Mouse (Mus musculus): ENCODE measurements around the gene Rnf166. TPM values are rescaled to one million over a fixed set of nuclear protein-coding genes. Genes with fewer than 3 reads are reported as not detected.

Gene Rnf166
- polyA plus RNA-seq, 1 experiment from 2014 or later, result 31.5 TPM

DNA sequence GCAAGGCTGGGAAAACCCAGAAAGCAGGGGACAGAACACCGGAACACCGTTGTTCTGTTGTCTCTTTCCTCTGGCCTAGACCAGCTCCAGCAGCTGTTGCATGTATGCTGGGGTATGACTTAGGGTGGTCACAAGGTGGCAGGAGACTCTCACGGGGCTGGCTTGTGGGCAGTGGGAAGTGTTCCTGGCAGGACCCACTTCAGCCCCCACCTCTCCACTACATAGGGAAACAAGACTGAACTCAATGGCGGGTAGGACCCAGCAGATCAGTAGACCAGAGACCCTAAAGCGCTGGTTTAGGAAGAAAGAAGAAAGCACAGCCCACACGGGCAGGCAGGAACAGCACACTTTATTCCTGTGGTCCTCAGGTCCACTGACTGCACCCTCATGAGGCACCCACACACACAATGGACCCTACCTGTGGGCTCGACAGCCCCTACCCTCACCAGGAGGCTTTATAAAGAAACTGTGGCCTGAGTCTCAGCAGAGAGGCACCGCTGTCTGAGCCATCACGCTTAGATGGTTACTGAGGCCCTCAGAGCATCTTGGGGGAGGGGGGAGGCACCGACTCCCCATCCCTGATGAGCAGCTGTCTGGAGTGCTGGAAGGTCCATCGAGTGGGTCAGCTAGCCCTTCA is 42.5 kb downstream of the Rnf166 start:
- H3K9me3 ChIP-seq, result no peaks in the 10 kb centered on the region
- peak overlapping the region; percentile 90 for H3K27ac ChIP-seq
- H3K4me3 ChIP-seq (replicated peaks), result peak overlapping the region; percentile 64; the same call in 1 of the 2 replicates
- H3K36me3 ChIP-seq, result peaks cover 31% of the 10 kb centered on the region
- H3K27me3 ChIP-seq (replicated peaks), result no peaks in the 10 kb centered on the region
- peak overlapping the region; percentile 83; the same call in 1 of the 2 replicates for H3K9ac ChIP-seq
- H3K4me1 ChIP-seq (replicated peaks), result peaks cover 29% of the 10 kb centered on the region
- H3K4me2 ChIP-seq (replicated peaks), result peak overlapping the region; percentile 91
- 58% methylated on average over 11 of the region's 11 CpGs for WGBS
- ATAC-seq, result no peak

DNA sequence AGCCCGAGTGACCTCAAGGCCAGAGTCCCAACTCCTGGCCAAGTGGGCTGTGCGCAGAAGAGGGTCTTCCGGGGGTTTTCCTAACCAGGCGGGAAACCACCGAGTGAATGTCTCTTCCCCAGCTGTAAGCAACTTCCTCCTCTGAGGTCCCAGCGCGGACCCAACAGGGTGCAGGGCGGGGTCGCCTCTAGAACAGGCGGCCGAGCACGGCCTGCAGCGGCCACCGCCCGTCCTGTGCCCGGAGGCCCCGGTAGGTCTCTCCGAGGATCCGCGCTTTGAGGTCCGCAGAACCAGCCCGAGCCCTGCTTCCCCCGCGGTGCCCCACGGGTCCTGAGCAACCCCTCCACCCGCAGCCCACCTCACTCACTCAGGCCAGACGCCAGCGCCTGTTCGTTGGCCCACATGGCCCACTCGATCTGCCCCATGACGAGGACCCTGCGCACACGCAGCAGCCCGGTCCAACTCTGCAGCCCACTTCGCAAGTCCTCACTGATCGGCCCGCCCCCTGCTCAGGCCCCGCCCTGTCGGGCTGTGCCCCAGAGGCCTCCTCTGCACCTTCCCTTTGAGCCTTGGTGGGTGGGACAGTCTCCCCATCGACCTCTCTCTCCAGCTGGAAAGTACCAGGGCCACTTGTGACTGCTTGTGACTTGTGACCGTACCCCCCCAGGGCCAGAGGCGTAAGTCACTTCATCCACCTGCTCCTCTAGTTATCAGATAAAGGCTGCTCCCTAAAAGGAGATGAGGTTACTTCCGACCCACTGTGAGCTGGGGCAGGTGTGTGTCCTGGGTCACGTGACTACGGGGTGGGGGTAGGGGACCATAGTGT is 43.2 kb downstream of the Rnf166 start, which contains the start of gene Cyba:
Gene Cyba (minus strand): TSS at position 488 of the 826 bp plus-strand sequence.
- ATAC-seq, result peak; percentile 94

DNA sequence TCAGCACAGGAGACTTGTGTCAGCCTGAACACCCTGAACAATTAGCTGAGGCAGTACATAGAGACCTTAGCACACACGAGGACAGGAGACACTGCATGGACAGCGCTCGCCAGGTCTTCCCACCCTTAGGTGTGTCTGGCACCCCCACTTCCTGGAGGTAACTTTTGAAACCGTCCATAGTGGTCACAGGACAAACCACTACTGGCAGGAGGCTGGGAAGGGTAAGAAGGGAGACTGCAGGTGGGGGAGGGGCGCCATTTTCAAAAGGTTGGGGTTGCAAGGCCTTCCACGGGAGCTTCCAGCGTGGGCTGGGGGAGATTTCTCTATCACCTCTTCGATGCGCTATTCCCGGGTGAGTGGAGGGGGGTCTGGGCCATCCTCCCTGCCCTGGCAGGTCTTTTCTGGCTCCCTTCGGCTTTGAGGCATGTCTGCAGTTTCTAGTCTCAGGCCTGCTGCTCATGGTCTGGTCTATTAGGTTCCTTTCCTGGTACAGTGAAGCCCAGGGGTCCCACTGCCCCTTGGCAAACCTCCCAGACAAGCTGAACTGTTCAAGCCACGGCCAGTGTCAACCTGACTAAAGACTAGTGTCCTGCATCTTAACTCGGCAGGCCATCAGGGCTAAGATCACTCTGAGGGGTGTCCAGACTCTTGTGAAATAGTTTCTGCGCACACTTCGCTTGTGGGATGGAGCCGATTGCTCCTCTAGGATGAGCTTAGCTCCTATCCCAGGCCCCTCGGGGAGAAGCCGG is 44.0 kb downstream of the Rnf166 start:
- peak overlapping the region; percentile 64 for H3K4me3 ChIP-seq (replicated peaks)
- H3K4me1 ChIP-seq (replicated peaks), result peaks cover 23% of the 10 kb centered on the region
- H3K9ac ChIP-seq, result peak overlapping the region; percentile 83
- ATAC-seq, result peak; percentile 13; the same call in 1 of the 2 replicates
- 25% methylated on average over 18 of the region's 18 CpGs for WGBS
- H3K36me3 ChIP-seq, result peaks cover 29% of the 10 kb centered on the region
- H3K27me3 ChIP-seq (replicated peaks), result no peaks in the 10 kb centered on the region
- no peaks in the 10 kb centered on the region for H3K9me3 ChIP-seq
- peak overlapping the region; percentile 91 for H3K4me2 ChIP-seq (replicated peaks)
- H3K27ac ChIP-seq, result peak overlapping the region; percentile 90

More for the DNA sequence above, 43.2 kb downstream of the Rnf166 start, which contains the start of gene Cyba:
- WGBS, result 3% methylated on average over 45 of the region's 45 CpGs
- H3K4me1 ChIP-seq (replicated peaks), result peaks cover 24% of the 10 kb centered on the region
- peak within 1 kb of the TSS; percentile 83 for H3K9ac ChIP-seq
- H3K27ac ChIP-seq, result peak within 1 kb of the TSS; percentile 90
- peaks cover 30% of the 10 kb centered on the region for H3K36me3 ChIP-seq
- peak within 1 kb of the TSS; percentile 64 for H3K4me3 ChIP-seq (replicated peaks)
- H3K4me2 ChIP-seq (replicated peaks), result peak within 1 kb of the TSS; percentile 91
- H3K9me3 ChIP-seq, result no peaks in the 10 kb centered on the region
- H3K27me3 ChIP-seq (replicated peaks), result no peaks in the 10 kb centered on the region

DNA sequence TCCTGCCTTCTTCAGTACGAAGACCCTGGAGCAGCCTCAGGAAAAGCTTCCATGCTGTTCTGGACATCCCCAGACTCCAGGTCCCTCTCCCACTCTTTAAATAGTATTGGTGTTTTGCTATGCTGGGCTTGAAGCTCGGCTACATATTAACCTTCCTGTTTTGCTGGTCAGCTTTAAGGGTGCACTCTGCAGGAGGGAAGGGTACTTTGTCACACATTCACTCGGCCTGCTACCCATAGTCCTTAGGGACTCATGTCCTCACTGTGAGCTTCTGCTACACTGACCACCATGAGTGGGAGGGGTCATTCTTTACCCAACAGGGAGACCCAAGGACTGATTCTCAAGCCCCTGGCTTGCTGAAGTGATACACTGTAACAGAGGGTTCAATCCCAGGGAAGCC is 45.2 kb downstream of the Rnf166 start:
- 86% methylated on average over 3 of the region's 3 CpGs for WGBS
- no peak overlapping the region for H3K4me2 ChIP-seq (replicated peaks)
- H3K27ac ChIP-seq, result no peak overlapping the region
- H3K9me3 ChIP-seq, result no peaks in the 10 kb centered on the region
- no peak for ATAC-seq
- H3K4me3 ChIP-seq (replicated peaks), result no peak overlapping the region
- 0 out of 2 replicates have a peak overlapping the region, but pooled peaks have one; percentile 1 for H3K9ac ChIP-seq
- peaks cover 23% of the 10 kb centered on the region for H3K4me1 ChIP-seq (replicated peaks)
- no peaks in the 10 kb centered on the region for H3K27me3 ChIP-seq (replicated peaks)
- H3K36me3 ChIP-seq, result peaks cover 17% of the 10 kb centered on the region

- Histone ChIP-seq H3K9ac (0 out of 2 replicates have a peak overlapping the region, but pooled peaks have one; percentile 1), H3K27ac (no peak overlapping the region), H3K4me3 (replicated peaks) (no peak overlapping the region), H3K36me3 (peaks cover 13% of the 10 kb centered on the region), H3K4me1 (replicated peaks) (peaks cover 23% of the 10 kb centered on the region), H3K27me3 (replicated peaks) (no peaks in the 10 kb centered on the region), H3K9me3 (no peaks in the 10 kb centered on the region), H3K4me2 (replicated peaks) (no peak overlapping the region)
- 83% methylated on average over 10 of the region's 10 CpGs for WGBS
- ATAC-seq, result no peak
Observed at GRCm38 (mm10) chr8:122430058-122430636, 45.7 kb downstream of the Rnf166 start.

GRCm38 (mm10) chr8:122428163-122428562 is 47.7 kb downstream of the Rnf166 start:
- Histone ChIP-seq H3K9ac (no peak overlapping the region), H3K36me3 (peaks cover 9% of the 10 kb centered on the region; the same call in 1 of the 2 replicates), H3K4me1 (replicated peaks) (peaks cover 19% of the 10 kb centered on the region), H3K4me2 (replicated peaks) (no peak overlapping the region), H3K27me3 (replicated peaks) (no peaks in the 10 kb centered on the region), H3K9me3 (no peaks in the 10 kb centered on the region), H3K27ac (no peak overlapping the region), H3K4me3 (replicated peaks) (no peak overlapping the region)
- 88% methylated on average over 9 of the region's 9 CpGs for WGBS
- no peak for ATAC-seq

DNA sequence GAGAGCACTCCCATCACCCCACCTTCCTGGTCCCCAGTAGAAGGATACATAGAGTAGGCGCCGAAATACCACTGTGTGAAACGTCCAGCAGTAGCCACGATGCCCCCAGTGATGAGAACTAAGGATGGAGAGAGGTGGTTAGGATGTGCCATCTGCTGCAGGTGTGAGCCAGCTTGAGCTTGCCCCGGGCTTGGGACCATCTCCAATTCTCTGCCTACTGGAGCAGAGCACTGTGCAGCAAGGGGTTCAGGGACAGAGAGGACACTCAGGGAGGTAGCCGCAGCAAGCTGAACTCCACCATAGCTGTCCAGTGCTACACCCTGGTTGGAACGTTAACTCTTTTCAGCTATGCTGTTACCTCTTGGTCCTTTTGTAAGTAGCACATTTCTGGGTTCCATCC is 48.3 kb downstream of the Rnf166 start:
- 90% methylated on average over 7 of the region's 7 CpGs for WGBS
- no peak overlapping the region for H3K9ac ChIP-seq
- H3K4me2 ChIP-seq (replicated peaks), result no peak overlapping the region
- H3K9me3 ChIP-seq, result no peaks in the 10 kb centered on the region
- H3K27me3 ChIP-seq (replicated peaks), result no peaks in the 10 kb centered on the region
- H3K4me3 ChIP-seq (replicated peaks), result no peak overlapping the region
- H3K27ac ChIP-seq, result no peak overlapping the region
- H3K4me1 ChIP-seq (replicated peaks), result peaks cover 13% of the 10 kb centered on the region
- H3K36me3 ChIP-seq, result peaks cover 9% of the 10 kb centered on the region; the same call in 1 of the 2 replicates
- no peak for ATAC-seq

DNA sequence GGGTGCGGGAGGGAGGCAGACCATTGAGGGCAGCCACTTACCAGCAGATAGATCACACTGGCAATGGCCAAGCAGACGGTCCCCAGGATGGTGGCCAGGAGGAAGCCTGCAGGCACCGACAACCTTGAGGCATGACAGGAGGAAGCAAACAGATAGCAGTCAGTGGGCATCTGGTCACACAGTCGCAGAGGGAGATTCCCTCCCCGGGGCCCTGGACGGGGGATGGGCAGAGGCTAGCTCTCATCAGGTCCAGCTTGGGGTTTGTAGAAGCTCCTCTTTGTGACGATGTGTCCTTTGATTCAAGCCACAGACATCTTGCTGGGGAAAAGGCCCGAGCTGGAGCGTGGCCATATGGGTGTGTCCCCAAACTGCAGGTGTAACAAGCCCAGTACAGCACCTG is 49.7 kb downstream of the Rnf166 start:
- Histone ChIP-seq H3K4me1 (replicated peaks) (peaks cover 16% of the 10 kb centered on the region), H3K9me3 (no peaks in the 10 kb centered on the region), H3K27ac (no peak overlapping the region), H3K9ac (no peak overlapping the region), H3K27me3 (replicated peaks) (no peaks in the 10 kb centered on the region), H3K4me3 (replicated peaks) (no peak overlapping the region), H3K4me2 (replicated peaks) (no peak overlapping the region), H3K36me3 (peaks cover 9% of the 10 kb centered on the region; the same call in 1 of the 2 replicates)
- 71% methylated on average over 9 of the region's 9 CpGs for WGBS
- no peak for ATAC-seq

- 42% methylated on average over 5 of the region's 5 CpGs for WGBS
- no peak overlapping the region for H3K9ac ChIP-seq
- H3K36me3 ChIP-seq, result peaks cover 9% of the 10 kb centered on the region; the same call in 1 of the 2 replicates
- H3K9me3 ChIP-seq, result no peaks in the 10 kb centered on the region
- peaks cover 9% of the 10 kb centered on the region for H3K4me1 ChIP-seq (replicated peaks)
- no peaks in the 10 kb centered on the region for H3K27me3 ChIP-seq (replicated peaks)
- H3K27ac ChIP-seq, result no peak overlapping the region
- ATAC-seq, result no peak
- H3K4me3 ChIP-seq (replicated peaks), result no peak overlapping the region
- no peak overlapping the region for H3K4me2 ChIP-seq (replicated peaks)
Observed at GRCm38 (mm10) chr8:122423659-122424058, 52.2 kb downstream of the Rnf166 start.

GRCm38 (mm10) chr8:122423217-122423616 is 52.6 kb downstream of the Rnf166 start:
- Histone ChIP-seq H3K27ac (no peak overlapping the region), H3K36me3 (peaks cover 11% of the 10 kb centered on the region; the same call in 1 of the 2 replicates), H3K4me3 (replicated peaks) (no peak overlapping the region), H3K9ac (no peak overlapping the region), H3K4me2 (replicated peaks) (no peak overlapping the region), H3K9me3 (no peaks in the 10 kb centered on the region), H3K27me3 (replicated peaks) (no peaks in the 10 kb centered on the region), H3K4me1 (replicated peaks) (peaks cover 9% of the 10 kb centered on the region)
- 84% methylated on average over 24 of the region's 24 CpGs for WGBS
- no peak for ATAC-seq

DNA sequence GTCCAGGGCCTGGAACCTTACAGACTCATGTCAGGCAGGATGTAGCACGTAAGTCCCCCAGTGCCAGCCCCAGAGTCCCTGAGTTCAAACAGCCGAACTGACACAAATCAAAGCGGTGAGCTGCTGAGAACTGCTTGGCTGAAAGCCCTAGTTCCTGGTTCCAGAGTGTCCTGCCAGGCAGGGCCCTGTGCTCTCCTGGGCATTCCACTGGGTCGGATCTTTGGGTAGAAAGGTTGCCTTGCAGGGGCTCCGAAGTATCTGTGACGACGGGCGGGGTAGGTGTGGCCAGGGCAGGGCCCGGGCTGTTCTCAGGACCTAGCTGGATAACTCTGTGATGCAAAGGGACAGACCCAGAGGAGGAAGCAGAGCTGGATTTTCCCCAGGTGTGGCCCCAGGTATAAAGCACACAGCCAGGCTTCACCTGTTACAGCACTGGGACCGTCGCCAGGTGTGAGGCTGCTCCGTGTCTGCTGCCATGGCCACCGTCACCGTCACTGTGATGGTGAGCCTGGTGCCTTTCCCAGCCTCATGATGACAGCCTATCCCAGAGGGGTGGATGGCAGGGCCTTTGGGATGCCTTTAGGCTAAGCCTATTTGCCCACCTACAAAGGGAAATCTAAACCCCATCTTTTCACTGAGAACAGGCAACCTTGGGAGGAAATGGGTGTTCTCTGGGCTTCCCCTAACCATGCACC is 54.3 kb downstream of the Rnf166 start, which contains the start of gene Il17c:
Gene Il17c (plus strand): TSS at position 645 of the 695 bp plus-strand sequence.
- 64% methylated on average over 14 of the region's 14 CpGs for WGBS
- Histone ChIP-seq H3K27ac (peak within 1 kb of the TSS; percentile 32; the same call in 1 of the 2 replicates), H3K4me2 (replicated peaks) (0 out of 2 replicates have a peak within 1 kb of the TSS, but pooled peaks have one; percentile 19), H3K36me3 (peaks cover 10% of the 10 kb centered on the region; the same call in 1 of the 2 replicates), H3K9me3 (no peaks in the 10 kb centered on the region), H3K9ac (no peak within 1 kb of the TSS), H3K4me1 (replicated peaks) (peaks cover 9% of the 10 kb centered on the region), H3K27me3 (replicated peaks) (no peaks in the 10 kb centered on the region), H3K4me3 (replicated peaks) (no peak within 1 kb of the TSS)
- peak; percentile 89 for ATAC-seq

All from intestine, embryonic 15.5 days (tissue).